Mouse (Mus musculus): ENCODE results near the gene Unc5a.
A peak's percentile ranks its signal among the peaks of the same experiment; 100 is the strongest.

DNA sequence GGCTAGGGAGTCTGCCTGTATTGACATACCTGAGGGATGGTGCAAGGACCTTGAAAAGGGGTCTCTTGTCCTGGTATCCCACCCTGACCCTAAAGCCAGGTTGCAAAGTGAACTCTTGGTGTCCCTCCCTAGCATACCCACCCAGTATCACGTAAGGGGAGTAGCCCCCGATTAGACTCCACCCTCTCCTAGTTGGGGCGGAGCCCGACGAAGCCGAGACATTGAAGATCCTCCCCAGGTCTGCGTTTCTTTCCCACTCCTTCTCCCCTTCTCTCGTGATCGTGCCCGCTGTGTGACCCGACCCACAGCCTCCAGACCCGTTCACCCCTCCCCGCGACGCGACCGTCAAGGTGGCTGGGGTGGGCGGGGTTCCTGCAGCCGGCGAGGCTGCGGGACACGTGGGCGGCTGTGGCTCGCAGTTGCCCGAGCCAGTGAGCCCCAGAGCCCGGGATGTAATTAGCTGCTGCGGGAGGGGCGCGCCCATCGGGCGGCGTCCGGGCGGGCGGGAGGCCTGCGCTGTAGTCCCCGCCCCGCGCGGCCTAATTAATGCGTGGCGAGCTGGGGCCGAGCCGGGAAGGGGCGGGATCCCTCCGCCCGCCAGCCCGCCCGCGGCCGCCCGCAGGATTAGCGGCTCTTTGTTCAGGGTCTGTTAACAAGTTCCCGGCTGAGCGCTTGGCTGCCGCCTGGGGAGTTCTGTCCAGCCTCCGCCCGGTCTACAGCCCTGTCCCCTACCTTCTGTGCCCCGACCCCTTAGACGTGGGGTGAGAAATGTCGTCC, 6.7 kb downstream of the Unc5a start:
- TF ChIP-seq CTCF (IDR thresholded peaks at IDR 0.05; ENCODE audit: borderline replicate concordance, extremely low read depth, insufficient read depth, insufficient read length) (no peak), POLR2A (IDR thresholded peaks at IDR 0.05; ENCODE audit: borderline replicate concordance, extremely low read depth, insufficient read depth, insufficient read length, poor library complexity, severe bottlenecking) (peak; percentile 35; the same call in 1 of the 2 replicates)

Data from brain, embryonic 14.5 days (tissue).